Mouse (Mus musculus): ENCODE data around the gene Syn3. TPM values are rescaled to one million over a fixed set of nuclear protein-coding genes. Genes with fewer than 3 reads are reported as not detected.
"Not testable (repeated sequence)": the region's sequence is repeated elsewhere in the genome, so short reads cannot be mapped to it uniquely, and the experiment has no call there.

Syn3 gene
- polyA plus RNA-seq, 1 experiment from 2014 or later = 5.9 TPM

GRCm38 (mm10) chr10:86381150-86381921 is 117.4 kb downstream of the Syn3 start:
- ATAC-seq (replicated peaks; ENCODE audit: low FRiP score, low read depth) = no peak

GRCm38 (mm10) chr10:86380626-86381025 is 118.1 kb downstream of the Syn3 start:
- no peaks in the 10 kb centered on the region for H3K36me3 ChIP-seq (ENCODE audit: insufficient read depth, low read length)
- no peak overlapping the region for H3K4me3 ChIP-seq (replicated peaks; ENCODE audit: low read depth, low read length)
- no peak overlapping the region for H3K27ac ChIP-seq
- ATAC-seq (replicated peaks; ENCODE audit: low FRiP score, low read depth) (no peak), DNase-seq (ENCODE audit: low spot score) (no peak)
- no peaks in the 10 kb centered on the region for H3K4me1 ChIP-seq (replicated peaks; ENCODE audit: insufficient read depth, low read length)
- no peaks in the 10 kb centered on the region for H3K9me3 ChIP-seq (replicated peaks; ENCODE audit: low read length)
- no peak overlapping the region for H3K9ac ChIP-seq (ENCODE audit: low read depth, low read length)
- TF ChIP-seq CTCF (IDR thresholded peaks at IDR 0.05; ENCODE audit: low read depth) = no peak
- 52% methylated on average over 2 of the region's 2 CpGs for WGBS
- H3K4me2 ChIP-seq (ENCODE audit: low read length) = no peak overlapping the region
- H3K27me3 ChIP-seq (ENCODE audit: insufficient read depth, low read length) = no peaks in the 10 kb centered on the region

More at GRCm38 (mm10) chr10:86381150-86381921, 117.4 kb downstream of the Syn3 start:
- no peak for TF ChIP-seq CTCF (IDR thresholded peaks at IDR 0.05; ENCODE audit: low read depth)
- Histone ChIP-seq H3K9me3 (replicated peaks; ENCODE audit: low read length) (no peaks in the 10 kb centered on the region), H3K27me3 (ENCODE audit: insufficient read depth, low read length) (no peaks in the 10 kb centered on the region), H3K27ac (no peak overlapping the region), H3K4me3 (replicated peaks; ENCODE audit: low read depth, low read length) (no peak overlapping the region), H3K4me2 (ENCODE audit: low read length) (no peak overlapping the region), H3K4me1 (replicated peaks; ENCODE audit: insufficient read depth, low read length) (no peaks in the 10 kb centered on the region), H3K9ac (ENCODE audit: low read depth, low read length) (no peak overlapping the region), H3K36me3 (ENCODE audit: insufficient read depth, low read length) (no peaks in the 10 kb centered on the region)
- 60% methylated on average over 9 of the region's 9 CpGs for WGBS
- no peak for DNase-seq (ENCODE audit: low spot score)

- DNase-seq (ENCODE audit: low spot score); H3K4me3 ChIP-seq (replicated peaks; ENCODE audit: low read depth, low read length); ATAC-seq (replicated peaks; ENCODE audit: low FRiP score, low read depth); H3K4me2 ChIP-seq (ENCODE audit: low read length); H3K27me3 ChIP-seq (ENCODE audit: insufficient read depth, low read length); H3K27ac ChIP-seq; H3K4me1 ChIP-seq (replicated peaks; ENCODE audit: insufficient read depth, low read length); H3K36me3 ChIP-seq (ENCODE audit: insufficient read depth, low read length); H3K9me3 ChIP-seq (replicated peaks; ENCODE audit: low read length); H3K9ac ChIP-seq (ENCODE audit: low read depth, low read length): not testable (repeated sequence)
- WGBS = 85% methylated on average over 2 of the region's 2 CpGs
These were observed 119.9 kb downstream of the Syn3 start for GRCm38 (mm10) chr10:86378803-86379202.

- Histone ChIP-seq H3K27ac (no peak overlapping the region), H3K27me3 (ENCODE audit: insufficient read depth, low read length) (no peaks in the 10 kb centered on the region), H3K36me3 (ENCODE audit: insufficient read depth, low read length) (no peaks in the 10 kb centered on the region), H3K4me1 (replicated peaks; ENCODE audit: insufficient read depth, low read length) (no peaks in the 10 kb centered on the region), H3K9ac (ENCODE audit: low read depth, low read length) (no peak overlapping the region), H3K4me3 (replicated peaks; ENCODE audit: low read depth, low read length) (no peak overlapping the region), H3K4me2 (ENCODE audit: low read length) (no peak overlapping the region), H3K9me3 (replicated peaks; ENCODE audit: low read length) (no peaks in the 10 kb centered on the region)
- TF ChIP-seq CTCF (IDR thresholded peaks at IDR 0.05; ENCODE audit: low read depth) = no peak
- DNase-seq (ENCODE audit: low spot score) (peak; percentile 57), ATAC-seq (replicated peaks; ENCODE audit: low FRiP score, low read depth) (no peak)
- WGBS = 70% methylated on average over 8 of the region's 8 CpGs
These were observed 122.1 kb downstream of the Syn3 start for GRCm38 (mm10) chr10:86376392-86377185.

GRCm38 (mm10) chr10:86375903-86376302 is 122.8 kb downstream of the Syn3 start:
- Histone ChIP-seq H3K4me2 (ENCODE audit: low read length) (no peak overlapping the region), H3K27me3 (ENCODE audit: insufficient read depth, low read length) (no peaks in the 10 kb centered on the region), H3K9me3 (replicated peaks; ENCODE audit: low read length) (no peaks in the 10 kb centered on the region), H3K4me3 (replicated peaks; ENCODE audit: low read depth, low read length) (no peak overlapping the region), H3K4me1 (replicated peaks; ENCODE audit: insufficient read depth, low read length) (no peaks in the 10 kb centered on the region), H3K9ac (ENCODE audit: low read depth, low read length) (no peak overlapping the region), H3K27ac (no peak overlapping the region), H3K36me3 (ENCODE audit: insufficient read depth, low read length) (no peaks in the 10 kb centered on the region)
- TF ChIP-seq CTCF (IDR thresholded peaks at IDR 0.05; ENCODE audit: low read depth) = no peak
- ATAC-seq (replicated peaks; ENCODE audit: low FRiP score, low read depth) (no peak), DNase-seq (ENCODE audit: low spot score) (no peak)
- WGBS = 49% methylated on average over 11 of the region's 11 CpGs

- Histone ChIP-seq H3K27ac (no peak overlapping the region), H3K9ac (ENCODE audit: low read depth, low read length) (no peak overlapping the region), H3K27me3 (ENCODE audit: insufficient read depth, low read length) (no peaks in the 10 kb centered on the region), H3K9me3 (replicated peaks; ENCODE audit: low read length) (no peaks in the 10 kb centered on the region), H3K4me1 (replicated peaks; ENCODE audit: insufficient read depth, low read length) (no peaks in the 10 kb centered on the region), H3K36me3 (ENCODE audit: insufficient read depth, low read length) (no peaks in the 10 kb centered on the region), H3K4me3 (replicated peaks; ENCODE audit: low read depth, low read length) (no peak overlapping the region), H3K4me2 (ENCODE audit: low read length) (no peak overlapping the region)
- TF ChIP-seq CTCF (IDR thresholded peaks at IDR 0.05; ENCODE audit: low read depth) = no peak
- DNase-seq (ENCODE audit: low spot score) (no peak), ATAC-seq (replicated peaks; ENCODE audit: low FRiP score, low read depth) (no peak)
- WGBS = 92% methylated on average over 2 of the region's 2 CpGs
These were observed 124.6 kb downstream of the Syn3 start for GRCm38 (mm10) chr10:86374061-86374460.

Measured in kidney, postnatal 0 days (tissue).